Mouse (Mus musculus): ENCODE data around the gene Odc1. TPM values are rescaled to one million over a fixed set of nuclear protein-coding genes. Genes with fewer than 3 reads are reported as not detected.

Gene Odc1
- polyA plus RNA-seq, 1 experiment from 2014 or later: 193 TPM

DNA sequence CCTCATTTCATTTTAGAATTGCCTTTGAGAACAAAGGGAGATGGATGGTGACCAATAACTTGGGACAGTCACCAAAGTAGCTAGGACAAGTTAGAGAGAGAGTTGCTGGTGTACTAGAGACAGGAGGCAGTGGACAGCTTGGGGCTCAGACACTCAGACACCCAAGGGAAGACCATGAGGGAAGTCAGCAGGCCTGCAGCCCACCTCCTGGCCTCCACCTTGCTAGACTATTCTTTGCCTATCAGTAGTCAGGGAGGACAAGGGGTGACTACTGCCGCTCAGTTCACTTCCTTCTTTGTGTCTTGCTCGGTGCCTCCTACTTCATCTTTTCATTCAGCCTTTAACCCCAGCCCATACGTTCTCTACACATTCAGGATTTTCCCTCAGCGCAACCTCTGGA is 50.1 kb downstream of the Odc1 start:
- Histone ChIP-seq H3K4me2 (no peak overlapping the region), H3K27me3 (no peaks in the 10 kb centered on the region), H3K4me3 (no peak overlapping the region), H3K36me3 (no peaks in the 10 kb centered on the region), H3K4me1 (no peaks in the 10 kb centered on the region), H3K27ac (no peak overlapping the region), H3K9ac (no peak overlapping the region), H3K9me3 (no peaks in the 10 kb centered on the region; the same call in 1 of the 2 replicates)
- WGBS: 94% methylated on average over 4 of the region's 4 CpGs
- no peak for ATAC-seq (ENCODE audit: insufficient number of reproducible peaks, insufficient read depth, low FRiP score, low TSS enrichment, low read depth)

DNA sequence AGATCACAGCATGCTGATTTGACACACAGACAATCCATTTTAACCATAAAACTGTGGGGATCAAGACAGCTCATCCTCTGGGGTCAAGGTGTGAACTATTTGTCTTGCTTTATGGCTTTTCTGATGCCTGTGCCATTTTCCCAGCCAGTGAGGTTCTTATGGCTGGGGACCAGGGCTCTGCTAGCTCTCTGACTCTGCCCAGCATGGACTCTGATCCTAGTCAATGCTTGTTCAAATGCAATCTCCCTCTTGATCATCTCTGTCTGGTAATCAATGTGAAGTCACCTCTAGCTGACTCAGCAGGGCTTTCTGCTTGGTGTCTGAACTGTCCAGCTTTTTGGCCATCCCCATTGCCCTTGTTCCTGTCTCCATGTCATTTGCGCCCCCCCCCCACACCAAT is 50.6 kb downstream of the Odc1 start:
- 100% methylated on average over 1 of the region's 1 CpGs for WGBS
- Histone ChIP-seq H3K9ac (no peak overlapping the region), H3K27me3 (no peaks in the 10 kb centered on the region), H3K4me2 (no peak overlapping the region), H3K36me3 (no peaks in the 10 kb centered on the region), H3K4me3 (no peak overlapping the region), H3K27ac (no peak overlapping the region), H3K9me3 (no peaks in the 10 kb centered on the region; the same call in 1 of the 2 replicates), H3K4me1 (no peaks in the 10 kb centered on the region)
- no peak for ATAC-seq (ENCODE audit: insufficient number of reproducible peaks, insufficient read depth, low FRiP score, low TSS enrichment, low read depth)

Other genes starting within 250 kb of the Odc1 start
- 0.94 and 1.6 TPM in 2 replicates for gene Atp6v1c2, start 215.4 kb upstream of the Odc1 start, polyA plus RNA-seq (2015; fragmentation: Nextera tagmentation; extraction: Ambion mirVana)
- 27.7 and 28.7 TPM in 2 replicates for gene Nol10, start 196.3 kb upstream of the Odc1 start, polyA plus RNA-seq (2015; fragmentation: Nextera tagmentation; extraction: Ambion mirVana)
- 51.4 and 57.6 TPM in 2 replicates for gene Hpcal1, start 146.1 kb downstream of the Odc1 start, polyA plus RNA-seq (2015; fragmentation: Nextera tagmentation; extraction: Ambion mirVana)

Data from embryonic facial prominence, embryonic 13.5 days (tissue).